Mouse (Mus musculus): Measurements from ENCODE around the gene Gripap1.

Gene Gripap1

GRCm38 (mm10) chrX:7867141-7867540, 77.6 kb downstream of the Gripap1 start:
- no peak for DNase-seq (ENCODE audit: low read depth, low spot score)

GRCm38 (mm10) chrX:7868506-7868905, 78.9 kb downstream of the Gripap1 start:
- no peak for DNase-seq (ENCODE audit: low read depth, low spot score)

- DNase-seq (ENCODE audit: low read depth, low spot score): no peak
Observed at GRCm38 (mm10) chrX:7869826-7870225, 80.3 kb downstream of the Gripap1 start.

Data from CD4-positive helper T cell, adult 2 months (primary cell).